Mouse (Mus musculus) bone marrow, adult 2 months (tissue): ENCODE data around the gene Dennd5b.
"Not testable (repeated sequence)": the region's sequence is repeated elsewhere in the genome, so short reads cannot be mapped to it uniquely, and the experiment has no call there.

Experiments
- CTCF ChIP-seq: fragments of 200-500 bp; IDR thresholded peaks from 2 replicates; pipeline ENCODE4 v1.5.1; 2011; ENCODE audit warnings: low read length, control low read depth; ENCODE audit not compliant: control insufficient read depth, insufficient read depth
- POLR2A ChIP-seq: fragments of 200-500 bp; IDR thresholded peaks from 2 replicates; pipeline ENCODE4 v1.6.1; 2011; ENCODE audit warnings: low read depth, mild to moderate bottlenecking, control low read depth, low read length, borderline replicate concordance; ENCODE audit not compliant: control insufficient read depth

- not testable (repeated sequence) for TF ChIP-seq POLR2A, CTCF
Observed at GRCm38 (mm10) chr6:149129870-149130269, 28.4 kb upstream of the Dennd5b start, which contains the start of gene Gm10203.
